Mouse (Mus musculus) lung, adult 2 months (tissue): ENCODE results near the gene Dusp6. TPM values are rescaled to one million over a fixed set of nuclear protein-coding genes. Genes with fewer than 3 reads are reported as not detected.

Experiments
- DNase-seq: peaks from one replicate; pipeline ENCODE4 v3.0.0; 2022
- H3K4me1 ChIP-seq: fragments of 200-500 bp; 2 replicates; pipeline ENCODE4 v1.6.1; 2011; ENCODE audit warnings: low read length; ENCODE audit not compliant: control insufficient read depth, insufficient read depth
- H3K4me3 ChIP-seq: fragments of 200-500 bp; replicated peaks from 2 replicates; pipeline ENCODE3; 2011; ENCODE audit warnings: low read depth, mild to moderate bottlenecking, control low read depth, low read length; ENCODE audit errors: extremely low read depth
- CTCF ChIP-seq: fragments of 200-500 bp; IDR thresholded peaks from 2 replicates; pipeline ENCODE4 v1.5.1; 2011; ENCODE audit warnings: mild to moderate bottlenecking, low read length, control low read depth; ENCODE audit not compliant: insufficient read depth
- POLR2A ChIP-seq: fragments of 200-500 bp; IDR thresholded peaks from 2 replicates; pipeline ENCODE4 v1.6.1; 2011; ENCODE audit warnings: low read depth, mild to moderate bottlenecking, control low read depth, low read length, borderline replicate concordance; ENCODE audit errors: extremely low read depth
- polyA plus RNA-seq: library from polyadenylated mRNA; depleted of rRNA; stranded (reverse); fragments of >200 nt; gene quantifications from 2 replicates; pipeline ENCODE4 v1.2.3, GENCODE M21; 2012; rRNA removed

Gene Dusp6
- polyA plus RNA-seq, 1 experiment = 85.4 TPM

DNA sequence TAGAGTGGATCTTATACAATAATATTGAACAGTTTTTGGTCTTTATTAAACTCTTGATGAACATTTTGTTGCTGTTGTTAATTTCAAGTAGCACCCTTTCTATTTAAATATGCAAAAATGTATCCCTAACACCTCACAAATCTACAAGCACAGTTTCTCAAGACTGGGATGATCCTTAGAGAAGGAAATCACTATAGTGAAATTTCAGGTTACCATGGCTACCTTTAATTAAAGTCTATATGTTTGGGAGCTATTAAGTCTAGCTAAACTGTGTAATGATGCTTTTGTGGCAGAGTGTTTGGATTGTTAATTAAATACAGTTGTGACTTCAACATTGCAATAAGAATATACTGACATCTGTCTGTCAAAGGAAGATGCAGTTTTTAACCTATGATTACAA lies 54.0 kb downstream of the Dusp6 start:
- Histone ChIP-seq H3K4me3 (no peak overlapping the region), H3K4me1 (no peaks in the 10 kb centered on the region)
- TF ChIP-seq CTCF (no peak), POLR2A (no peak)
- DNase-seq = no peak

Other genes starting within 250 kb of the Dusp6 start
- gene Poc1b, start 156.2 kb upstream of the Dusp6 start, polyA plus RNA-seq = 6.5 and 7.3 TPM in 2 replicates
- 3.2 and 4.6 TPM in 2 replicates for gene Galnt4, start 155.1 kb upstream of the Dusp6 start, polyA plus RNA-seq
- not detected in 2 replicates for gene Phxr2, start 136.9 kb upstream of the Dusp6 start, polyA plus RNA-seq